Mouse (Mus musculus) intestine, embryonic 14.5 days (tissue): ENCODE measurements at regions not wholly inside any gene's neighbourhood (a gene's known extent, or its start where the extent isn't known, plus 50 kb on each side); places are given as distances from the start of the nearest gene placed in this dataset.

Experiments used
- ATAC-seq: fragments of 200-750 bp; cut with Nextera tagmentation; replicated peaks from 2 replicates; pipeline ENCODE4 v1.8.0; 2017; ENCODE audit warnings: low read depth, moderate number of reproducible peaks, moderate TSS enrichment, moderate library complexity; ENCODE audit not compliant: low FRiP score, low TSS enrichment
- DNase-seq: peaks from one replicate; pipeline ENCODE4 v3.0.0-alpha.2; 2018; ENCODE audit warnings: low spot score
- H3K27ac ChIP-seq: fragments of 300-500 bp; sonication (generic); 2 replicates; pipeline ENCODE4 v1.5.1; 2014; ENCODE audit warnings: low read depth, mild to moderate bottlenecking, control low read depth
- H3K27me3 ChIP-seq: fragments of 300-500 bp; sonication (generic); replicated peaks from 2 replicates; pipeline ENCODE4 v1.6.1; 2014; ENCODE audit warnings: low read length, control low read depth; ENCODE audit not compliant: control insufficient read depth, insufficient read depth
- H3K36me3 ChIP-seq: fragments of 300-500 bp; sonication (generic); 2 replicates; pipeline ENCODE4 v1.6.1; 2014; ENCODE audit warnings: low read length, control low read depth; ENCODE audit not compliant: control insufficient read depth, insufficient read depth
- H3K4me1 ChIP-seq: fragments of 300-500 bp; sonication (generic); replicated peaks from 2 replicates; pipeline ENCODE4 v1.6.1; 2014; ENCODE audit warnings: low read length, control low read depth, mixed read lengths; ENCODE audit not compliant: control insufficient read depth, insufficient read depth
- H3K4me2 ChIP-seq: fragments of 300-500 bp; sonication (generic); 2 replicates; pipeline ENCODE4 v1.6.1; 2014; ENCODE audit warnings: low read length
- H3K4me3 ChIP-seq: fragments of 300-500 bp; sonication (generic); 2 replicates; pipeline ENCODE4 v1.5.1; 2014; ENCODE audit warnings: low read depth, low read length, control low read depth, mixed read lengths
- H3K9ac ChIP-seq: fragments of 300-500 bp; sonication (generic); 2 replicates; pipeline ENCODE4 v1.6.1; 2014; ENCODE audit warnings: mild to moderate bottlenecking, low read length
- H3K9me3 ChIP-seq: fragments of 300-500 bp; sonication (generic); 2 replicates; pipeline ENCODE4 v1.6.1; 2016; ENCODE audit warnings: low read length, control low read depth; ENCODE audit not compliant: control insufficient read depth
- WGBS: fragments of 180-500 bp; shearing (Covaris S2); extraction: QIAGEN DNeasy Blood & Tissue Kit; methylation state at CpG from one replicate; pipeline ENCODE4 v1.1.7; 2014; 5-methylcytosine and 5-hydroxymethylcytosine counted together

DNA sequence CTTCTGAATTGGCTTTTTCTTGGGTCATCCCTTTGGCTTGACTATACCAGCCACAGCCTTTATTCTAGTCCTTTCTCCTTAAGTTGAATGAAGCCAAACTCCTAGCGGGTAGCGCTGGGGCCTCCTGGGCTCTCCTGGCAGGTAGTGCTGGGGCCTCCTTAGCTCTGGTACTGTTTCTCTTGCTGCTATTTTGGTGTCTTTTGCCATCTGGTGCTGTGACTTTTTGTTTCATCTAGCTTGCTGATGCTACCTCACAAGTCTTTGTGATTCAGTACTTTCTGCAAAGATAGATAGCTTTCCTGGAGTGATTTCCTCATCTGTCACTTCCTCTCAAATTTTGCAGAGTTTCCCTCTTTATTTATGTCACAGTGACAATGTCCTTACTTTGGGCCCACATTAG, 90.1 kb downstream of the Tmem200c start:
- no peak overlapping the region for H3K27ac ChIP-seq

DNA sequence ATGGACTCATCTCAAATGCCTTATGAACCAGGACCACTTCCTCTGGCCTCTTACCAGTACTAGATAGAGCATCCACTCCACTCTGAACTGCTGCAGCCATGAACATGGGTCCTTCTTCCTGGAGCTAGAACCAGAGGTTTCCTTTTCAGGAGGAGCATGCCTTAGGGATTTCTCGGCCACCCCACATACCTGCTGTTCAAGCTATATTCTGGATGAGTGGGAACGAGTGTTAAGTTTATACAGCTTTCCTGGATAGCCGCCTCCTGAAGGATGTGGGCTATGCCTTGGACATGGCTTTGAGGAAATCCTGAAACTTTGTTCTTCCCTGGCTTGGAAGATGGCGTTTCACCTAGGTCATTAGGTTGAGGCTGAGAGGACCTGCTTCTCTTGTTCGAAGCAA, 91.8 kb downstream of the Tmem200c start:
- Histone ChIP-seq H3K36me3 (no peaks in the 10 kb centered on the region), H3K9ac (no peak overlapping the region), H3K4me3 (no peak overlapping the region), H3K27ac (no peak overlapping the region), H3K4me2 (no peak overlapping the region), H3K4me1 (no peaks in the 10 kb centered on the region), H3K9me3 (peaks cover 2% of the 10 kb centered on the region; the same call in 1 of the 2 replicates), H3K27me3 (no peaks in the 10 kb centered on the region)
- WGBS = 90% methylated on average over 5 of the region's 5 CpGs
- ATAC-seq (no peak), DNase-seq (no peak)

More for the DNA sequence above, 90.1 kb downstream of the Tmem200c start:
- no peaks in the 10 kb centered on the region for H3K36me3 ChIP-seq
- H3K9me3 ChIP-seq = peaks cover 2% of the 10 kb centered on the region; the same call in 1 of the 2 replicates
- H3K27me3 ChIP-seq = no peaks in the 10 kb centered on the region
- no peak for ATAC-seq
- no peak for DNase-seq
- H3K4me2 ChIP-seq = no peak overlapping the region
- 95% methylated on average over 2 of the region's 2 CpGs for WGBS
- H3K9ac ChIP-seq = no peak overlapping the region
- no peaks in the 10 kb centered on the region for H3K4me1 ChIP-seq
- no peak overlapping the region for H3K4me3 ChIP-seq

- Histone ChIP-seq H3K9me3 (peaks cover 2% of the 10 kb centered on the region; the same call in 1 of the 2 replicates), H3K4me3 (no peak overlapping the region), H3K4me1 (no peaks in the 10 kb centered on the region), H3K27me3 (no peaks in the 10 kb centered on the region), H3K27ac (no peak overlapping the region), H3K36me3 (no peaks in the 10 kb centered on the region), H3K9ac (no peak overlapping the region), H3K4me2 (no peak overlapping the region)
- no peak for DNase-seq
- WGBS = 74% methylated on average over 5 of the region's 5 CpGs
- no peak for ATAC-seq
These were observed 96.8 kb downstream of the Tmem200c start for GRCm38 (mm10) chr17:68923271-68923670.

DNA sequence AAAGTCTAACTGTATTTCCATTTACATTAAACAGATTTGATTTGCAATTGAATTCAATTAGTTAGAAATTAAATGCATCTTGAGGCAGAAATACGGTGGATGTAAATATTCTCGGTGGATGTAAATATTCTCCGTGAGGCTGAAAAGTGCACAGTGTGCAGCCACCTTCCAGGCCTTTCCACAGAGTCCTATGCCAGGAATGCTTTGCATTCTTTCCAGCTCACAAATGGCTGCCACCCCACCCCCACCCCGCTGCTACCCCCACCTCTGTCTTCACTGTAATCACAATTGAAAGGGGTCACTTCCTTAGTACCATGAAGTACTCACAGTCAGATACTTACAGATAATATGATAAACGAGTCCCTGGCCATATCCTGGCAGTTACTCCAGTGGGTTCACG, 101.0 kb downstream of the Tmem200c start:
- no peak for DNase-seq
- Histone ChIP-seq H3K9ac (no peak overlapping the region), H3K4me3 (no peak overlapping the region), H3K27me3 (no peaks in the 10 kb centered on the region), H3K4me1 (no peaks in the 10 kb centered on the region), H3K9me3 (no peaks in the 10 kb centered on the region), H3K4me2 (no peak overlapping the region), H3K36me3 (no peaks in the 10 kb centered on the region), H3K27ac (no peak overlapping the region)
- 41% methylated on average over 6 of the region's 6 CpGs for WGBS
- ATAC-seq = no peak

GRCm38 (mm10) chr17:68928691-68929090, 102.3 kb downstream of the Tmem200c start:
- 55% methylated on average over 6 of the region's 6 CpGs for whole genome bisulfite sequencing
- Histone ChIP-seq H3K4me2 (no peak overlapping the region), H3K9me3 (no peaks in the 10 kb centered on the region), H3K27ac (no peak overlapping the region), H3K36me3 (no peaks in the 10 kb centered on the region), H3K9ac (no peak overlapping the region), H3K4me3 (no peak overlapping the region), H3K4me1 (no peaks in the 10 kb centered on the region), H3K27me3 (no peaks in the 10 kb centered on the region)
- ATAC-seq = 0 out of 2 replicates have a peak, but pooled peaks have one; percentile 32
- DNase-seq = no peak

- Histone ChIP-seq H3K9me3 (no peaks in the 10 kb centered on the region), H3K27me3 (no peaks in the 10 kb centered on the region), H3K4me2 (no peak overlapping the region), H3K4me3 (no peak overlapping the region), H3K36me3 (no peaks in the 10 kb centered on the region), H3K27ac (no peak overlapping the region), H3K9ac (no peak overlapping the region), H3K4me1 (no peaks in the 10 kb centered on the region)
- no peak for ATAC-seq
- no peak for DNase-seq
- WGBS = 87% methylated on average over 7 of the region's 7 CpGs
These were observed 106.8 kb downstream of the Tmem200c start for GRCm38 (mm10) chr17:68933265-68933664.

DNA sequence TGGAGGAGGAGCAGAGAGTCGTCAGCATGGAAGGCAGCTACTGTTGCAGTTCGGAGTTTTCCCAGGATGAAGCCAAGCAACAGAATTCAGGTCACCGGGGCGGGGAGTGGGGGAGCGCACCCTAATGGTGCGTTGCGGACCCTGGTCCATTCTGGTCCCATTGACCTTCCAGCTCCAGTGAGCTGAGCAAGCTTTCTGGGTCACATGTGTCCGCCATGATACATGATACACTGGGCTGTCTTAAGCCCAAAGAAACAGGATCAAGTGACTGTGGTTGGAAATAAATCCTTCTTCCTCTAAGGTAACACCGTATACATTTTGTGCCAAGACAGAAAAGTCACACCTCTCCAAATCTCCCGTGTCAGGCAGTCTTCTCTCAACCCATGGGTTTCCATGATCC, 107.6 kb downstream of the Tmem200c start:
- Histone ChIP-seq H3K27me3 (no peaks in the 10 kb centered on the region), H3K9me3 (no peaks in the 10 kb centered on the region), H3K4me2 (no peak overlapping the region), H3K36me3 (no peaks in the 10 kb centered on the region), H3K4me1 (no peaks in the 10 kb centered on the region), H3K27ac (no peak overlapping the region), H3K4me3 (no peak overlapping the region), H3K9ac (no peak overlapping the region)
- 83% methylated on average over 10 of the region's 10 CpGs for WGBS
- no peak for ATAC-seq
- DNase-seq = no peak

- Histone ChIP-seq H3K4me3 (no peak overlapping the region), H3K27ac (no peak overlapping the region), H3K4me2 (no peak overlapping the region), H3K36me3 (no peaks in the 10 kb centered on the region), H3K4me1 (no peaks in the 10 kb centered on the region), H3K9me3 (no peaks in the 10 kb centered on the region), H3K27me3 (no peaks in the 10 kb centered on the region), H3K9ac (no peak overlapping the region)
- DNase-seq = no peak
- 0 out of 2 replicates have a peak, but pooled peaks have one; percentile 40 for ATAC-seq
- 32% methylated on average over 4 of the region's 4 CpGs for WGBS
These were observed 109.6 kb downstream of the Tmem200c start for GRCm38 (mm10) chr17:68936016-68936415.

DNA sequence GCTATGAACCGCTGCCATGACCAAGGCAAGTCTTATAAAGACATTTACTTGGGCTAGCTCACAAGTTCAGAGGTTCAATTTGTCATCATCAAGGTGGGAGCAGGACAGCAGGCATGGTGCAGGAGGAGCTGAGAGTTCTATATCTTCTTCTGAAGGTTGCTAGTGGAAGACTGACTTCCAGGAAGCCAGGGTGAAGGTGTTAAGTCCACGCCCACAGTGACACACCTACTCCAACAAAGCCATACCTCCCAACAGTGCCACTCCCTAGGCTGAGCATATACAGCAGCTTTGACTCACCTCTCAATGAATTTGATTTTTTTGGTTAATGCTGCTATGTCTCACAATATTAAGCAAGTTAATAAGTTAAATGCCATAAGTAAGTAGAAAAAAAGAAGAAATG, 119.2 kb upstream of the Epb41l3 start:
- DNase-seq = no peak
- no peaks in the 10 kb centered on the region for H3K36me3 ChIP-seq

More for the DNA sequence above, 119.2 kb upstream of the Epb41l3 start:
- Histone ChIP-seq H3K4me3 (no peak overlapping the region), H3K27me3 (no peaks in the 10 kb centered on the region), H3K27ac (no peak overlapping the region), H3K9ac (no peak overlapping the region), H3K4me2 (no peak overlapping the region), H3K4me1 (no peaks in the 10 kb centered on the region), H3K9me3 (no peaks in the 10 kb centered on the region)
- ATAC-seq = no peak
- 95% methylated on average over 2 of the region's 2 CpGs for WGBS
